Mouse (Mus musculus) MN1 (cell line): Measurements from ENCODE around the gene Ankrd13d.

Experiments used
- DNase-seq: peaks from one replicate; pipeline ENCODE4 v3.0.0-alpha.2; 2016; ENCODE audit warnings: low spot score

The Ankrd13d gene

GRCm38 (mm10) chr19:4301735-4302651, 19.1 kb upstream of the Ankrd13d start:
- peak; percentile 66 for DNase-seq

GRCm38 (mm10) chr19:4300852-4301734, 18.2 kb upstream of the Ankrd13d start:
- no peak for DNase-seq

GRCm38 (mm10) chr19:4300271-4300704, 17.4 kb upstream of the Ankrd13d start:
- DNase-seq: no peak

DNA sequence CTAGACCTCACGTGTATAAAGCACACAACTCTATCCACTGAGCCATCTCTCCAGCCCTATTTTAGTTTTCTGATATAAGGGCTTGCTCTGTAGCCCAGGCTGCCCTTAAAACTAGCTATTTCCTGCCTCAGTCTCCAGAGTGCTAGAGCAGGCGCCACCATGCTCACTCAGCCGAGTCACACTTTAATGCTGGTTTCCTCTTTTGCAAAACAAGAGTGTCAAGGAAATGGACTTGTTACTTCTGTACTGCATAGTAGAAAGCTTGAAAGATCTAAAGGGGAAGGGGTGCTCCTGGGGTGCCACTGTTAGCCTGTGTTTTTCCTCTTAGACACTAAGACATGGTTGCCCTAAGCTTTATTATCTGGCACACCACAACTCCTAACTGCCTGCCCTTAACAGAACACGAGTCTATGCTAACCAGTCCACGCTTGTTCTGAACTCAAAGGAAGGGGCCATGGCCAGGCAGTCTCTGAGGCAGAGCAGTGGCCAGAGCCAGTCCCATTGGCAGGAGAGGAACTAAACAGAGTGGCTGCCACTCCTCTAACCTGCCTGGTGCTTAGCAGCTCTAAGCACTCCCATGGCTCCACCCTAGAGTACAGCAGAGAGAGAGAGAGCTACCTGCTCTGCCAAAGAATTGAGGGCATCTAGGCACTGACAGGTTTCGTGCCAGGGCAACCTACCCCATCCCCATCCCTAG, 16.8 kb upstream of the Ankrd13d start:
- no peak for DNase-seq

- no peak for DNase-seq
These were observed 16.2 kb upstream of the Ankrd13d start for GRCm38 (mm10) chr19:4299126-4299525.

DNA sequence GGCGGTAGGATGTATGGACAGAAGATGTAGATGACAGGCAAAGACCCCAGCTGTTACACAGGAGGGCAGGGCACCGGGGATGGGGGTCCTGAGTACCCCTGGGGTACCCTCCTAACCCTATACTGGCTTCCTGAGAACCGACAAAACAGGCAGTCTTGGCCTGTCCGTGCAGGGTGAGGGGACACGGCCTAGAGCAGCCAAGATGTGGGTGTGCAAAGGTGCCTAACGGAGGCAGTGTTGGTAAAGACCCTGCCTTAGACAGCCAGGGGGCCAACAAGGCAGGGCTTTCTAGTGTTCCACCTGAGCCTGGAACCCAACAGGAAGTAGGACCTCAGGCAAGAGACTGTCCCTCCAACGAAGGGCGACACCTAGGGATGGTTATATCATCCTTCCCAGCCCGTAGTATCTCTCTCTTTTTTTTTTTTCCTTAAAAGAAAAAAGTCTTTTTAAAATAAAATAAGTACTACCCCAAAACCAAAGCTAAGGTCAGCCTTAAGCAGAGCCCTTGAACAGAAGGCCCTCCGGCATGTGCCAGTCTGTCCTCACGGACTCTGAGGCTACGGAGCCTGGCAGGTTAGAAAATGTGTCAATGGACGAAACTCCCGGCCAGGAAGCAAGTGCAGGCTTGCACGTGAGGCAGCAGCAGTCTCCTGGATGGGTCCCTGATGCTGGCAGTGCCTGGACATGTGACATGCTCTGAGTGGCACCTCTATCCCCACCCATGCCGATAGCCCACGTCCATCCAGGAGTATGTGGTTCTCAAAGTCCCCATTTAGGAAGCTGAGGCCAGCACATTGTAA, 15.6 kb upstream of the Ankrd13d start:
- DNase-seq: no peak

DNA sequence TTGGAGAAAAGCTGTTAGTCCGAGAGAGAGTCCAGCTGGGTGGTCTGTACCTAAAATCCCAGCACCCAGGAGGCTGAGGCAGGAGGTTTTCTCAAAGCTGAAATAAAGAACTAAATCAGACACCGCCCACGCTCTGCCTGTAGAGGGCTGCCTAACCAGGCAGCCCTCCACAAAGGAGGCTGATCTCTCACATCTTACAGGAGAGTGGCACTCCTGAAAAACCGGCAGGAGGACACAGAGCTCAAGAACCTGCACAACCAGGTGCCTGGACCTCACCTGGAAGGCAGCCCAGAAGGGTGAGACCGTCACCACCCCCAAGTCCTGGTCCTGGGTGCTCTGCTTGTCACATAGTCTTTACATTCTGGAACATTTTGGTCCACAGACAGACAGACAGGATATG, 14.9 kb upstream of the Ankrd13d start:
- DNase-seq: no peak

DNA sequence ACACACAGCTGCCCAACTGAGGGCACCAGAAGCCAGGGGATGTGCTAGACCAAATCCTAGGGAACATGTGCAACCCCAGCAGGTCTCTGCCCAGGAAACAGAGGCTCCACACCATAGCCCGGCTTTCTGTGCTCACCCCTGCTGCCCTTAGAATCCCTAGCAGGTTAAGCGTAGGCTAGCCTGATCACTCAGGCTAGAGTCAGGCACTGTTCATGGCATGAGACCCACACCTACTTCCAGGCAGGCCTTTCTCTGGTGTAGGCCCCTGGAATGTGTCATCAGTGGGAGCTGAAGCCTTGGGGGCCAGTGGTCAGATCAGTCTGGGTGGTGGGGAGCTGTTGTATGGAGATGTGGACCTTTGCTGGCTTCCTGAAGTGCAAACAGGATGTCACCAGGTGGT, 13.7 kb upstream of the Ankrd13d start:
- no peak for DNase-seq

- DNase-seq: no peak
These were observed 12.5 kb upstream of the Ankrd13d start for GRCm38 (mm10) chr19:4295391-4295790.

DNA sequence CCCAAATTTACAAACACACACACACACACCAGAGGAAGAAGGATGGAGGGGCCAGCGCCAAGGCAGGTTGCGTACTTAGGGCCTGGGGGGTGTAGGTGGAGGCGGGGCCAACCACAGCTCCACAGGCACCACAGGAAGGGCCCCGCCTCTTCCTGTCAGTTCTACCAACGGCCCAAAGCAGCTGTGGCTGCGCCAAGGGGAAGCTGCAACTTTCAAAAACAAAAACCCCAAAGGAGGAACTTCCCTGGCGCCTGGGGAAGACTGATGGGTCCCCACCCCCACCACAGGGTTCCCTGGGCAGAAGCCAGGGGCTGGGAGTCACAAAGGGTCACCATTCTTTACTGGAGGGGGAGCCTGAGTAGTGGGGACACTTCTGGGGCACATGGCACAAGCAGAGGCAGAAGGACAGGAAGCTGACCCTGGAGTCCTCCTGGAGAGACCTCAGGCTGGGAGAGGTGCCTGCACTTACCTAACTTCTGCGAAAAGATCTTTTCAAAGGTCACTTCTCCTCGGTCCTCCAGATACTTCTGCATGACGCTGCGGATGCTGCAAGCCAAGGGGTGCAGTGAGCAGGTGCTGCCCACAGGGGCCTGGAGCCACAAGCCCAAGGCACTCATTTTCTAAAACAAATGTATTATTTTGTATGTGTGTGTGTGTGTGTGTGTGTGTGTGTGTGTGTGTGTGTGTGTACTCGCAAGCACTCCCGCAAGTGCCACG, 11.6 kb upstream of the Ankrd13d start:
- no peak for DNase-seq

- DNase-seq: no peak
These were observed 8.2 kb upstream of the Ankrd13d start for GRCm38 (mm10) chr19:4291161-4291560.

DNA sequence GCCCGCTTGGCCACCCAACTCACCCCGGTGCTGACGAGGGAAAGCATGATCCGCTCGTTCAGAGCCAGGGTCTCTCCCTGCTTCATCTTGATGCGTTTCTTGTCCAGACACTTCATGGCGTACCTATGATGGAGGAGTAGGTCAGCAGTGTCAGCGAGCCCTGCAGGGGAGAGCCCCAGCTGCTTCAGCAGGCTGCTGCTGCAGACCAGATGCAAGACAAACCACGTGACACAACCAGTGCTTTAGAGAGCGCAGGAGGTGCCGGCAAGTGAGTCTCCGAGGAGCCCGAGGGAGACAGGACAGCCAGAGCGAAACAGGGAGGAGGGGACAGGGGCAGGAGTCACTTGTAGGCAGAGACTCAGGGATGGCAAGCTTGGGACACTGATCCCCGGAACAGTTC, 7.8 kb upstream of the Ankrd13d start:
- no peak for DNase-seq

GRCm38 (mm10) chr19:4283653-4284052, 716 bp upstream of the Ankrd13d start:
- DNase-seq: no peak

DNA sequence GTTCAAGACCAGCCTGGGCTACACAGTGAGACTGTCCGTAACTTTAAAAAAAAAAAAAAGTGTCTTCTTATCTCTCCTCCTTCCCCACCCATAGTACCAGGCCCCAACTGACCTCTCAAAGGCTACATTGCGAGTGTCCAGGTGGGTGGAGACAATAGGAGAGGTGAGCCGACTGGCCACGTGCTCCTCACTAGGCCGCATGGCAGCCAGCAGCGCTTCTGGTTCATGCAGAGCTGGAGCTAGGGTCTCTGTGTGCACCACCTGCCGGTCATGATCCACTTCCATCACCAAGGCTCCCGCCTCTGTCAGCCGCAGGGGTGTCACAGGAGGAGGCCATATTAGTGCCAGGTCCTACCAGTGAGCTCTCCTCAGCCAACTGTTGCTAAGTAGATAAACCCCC, 2.5 kb downstream of the Ankrd13d start:
- no peak for DNase-seq

GRCm38 (mm10) chr19:4279487-4279886, 3.5 kb downstream of the Ankrd13d start:
- no peak for DNase-seq

GRCm38 (mm10) chr19:4270972-4271371, 12.0 kb downstream of the Ankrd13d start:
- no peak for DNase-seq

- DNase-seq: no peak
These were observed 12.8 kb downstream of the Ankrd13d start for GRCm38 (mm10) chr19:4270187-4270586.

GRCm38 (mm10) chr19:4268566-4269361, 14.2 kb downstream of the Ankrd13d start, which contains the start of gene Ssh3:
Ssh3 (minus strand) TSS chr19:4269180.
- DNase-seq: no peak

DNA sequence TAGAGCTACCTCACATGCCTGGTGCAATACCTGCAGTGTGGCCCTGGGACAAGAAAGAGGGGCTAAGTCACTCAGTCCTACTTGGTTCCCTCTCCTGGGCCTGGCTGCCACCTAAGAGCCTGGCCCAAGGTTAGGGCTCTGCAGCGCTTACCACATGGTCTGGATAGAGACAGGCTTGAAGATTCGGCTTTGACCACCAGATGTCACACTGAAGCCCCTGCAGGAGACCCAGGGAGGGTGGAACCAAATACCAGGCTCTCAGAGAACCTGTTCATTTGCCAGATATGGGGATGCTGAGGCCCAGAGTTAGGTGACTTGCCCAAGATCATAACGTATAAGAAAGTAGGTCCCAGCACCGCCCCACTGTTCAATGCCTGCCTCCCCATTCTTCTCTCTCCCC, 17.0 kb downstream of the Ankrd13d start:
- DNase-seq: no peak
